Mouse (Mus musculus) MEL (cell line): Measurements from ENCODE around the gene Odf4.

Experiments
- BHLHE40 ChIP-seq: IDR thresholded peaks from 2 replicates; pipeline ENCODE4 v1.6.1; 2012; ENCODE audit warnings: low read depth, mild to moderate bottlenecking, inconsistent platforms, low read length, improper control_type of control experiment, borderline replicate concordance
- CTCF ChIP-seq, 3 experiments: IDR thresholded peaks in 2 of 3; conservative IDR thresholded peaks in 1 of 3; 2 replicates each; pipeline ENCODE4 v1.5.1; 2011 to 2012; ENCODE audit warnings: low read length in 3 of 3, low read depth in 2 of 3, mild to moderate bottlenecking in 2 of 3, improper control_type of control experiment in 1 of 3, inconsistent platforms in 1 of 3, mixed read lengths in 1 of 3, moderate library complexity in 1 of 3; ENCODE audit not compliant: control insufficient read depth in 1 of 3, insufficient read depth in 1 of 3, poor library complexity in 1 of 3, severe bottlenecking in 1 of 3
- POLR2AphosphoS2 ChIP-seq: IDR thresholded peaks from 2 replicates; pipeline ENCODE4 v1.6.1; 2011; ENCODE audit warnings: low read length, improper control_type of control experiment
- UBTF ChIP-seq: IDR thresholded peaks from 2 replicates; pipeline ENCODE4 v1.6.1; 2012; ENCODE audit warnings: low read depth, mild to moderate bottlenecking, inconsistent platforms, low read length, improper control_type of control experiment, moderate library complexity, borderline replicate concordance; ENCODE audit not compliant: insufficient read depth
- USF1 ChIP-seq: IDR thresholded peaks from 2 replicates; pipeline ENCODE4 v1.6.1; 2014; ENCODE audit warnings: low read depth, mild to moderate bottlenecking, inconsistent platforms, low read length, improper control_type of control experiment, moderate library complexity
- ZMIZ1 ChIP-seq: IDR thresholded peaks from 2 replicates; pipeline ENCODE4 v1.6.1; 2012; ENCODE audit warnings: low read depth, mild to moderate bottlenecking, inconsistent platforms, low read length, improper control_type of control experiment, moderate library complexity

DNA sequence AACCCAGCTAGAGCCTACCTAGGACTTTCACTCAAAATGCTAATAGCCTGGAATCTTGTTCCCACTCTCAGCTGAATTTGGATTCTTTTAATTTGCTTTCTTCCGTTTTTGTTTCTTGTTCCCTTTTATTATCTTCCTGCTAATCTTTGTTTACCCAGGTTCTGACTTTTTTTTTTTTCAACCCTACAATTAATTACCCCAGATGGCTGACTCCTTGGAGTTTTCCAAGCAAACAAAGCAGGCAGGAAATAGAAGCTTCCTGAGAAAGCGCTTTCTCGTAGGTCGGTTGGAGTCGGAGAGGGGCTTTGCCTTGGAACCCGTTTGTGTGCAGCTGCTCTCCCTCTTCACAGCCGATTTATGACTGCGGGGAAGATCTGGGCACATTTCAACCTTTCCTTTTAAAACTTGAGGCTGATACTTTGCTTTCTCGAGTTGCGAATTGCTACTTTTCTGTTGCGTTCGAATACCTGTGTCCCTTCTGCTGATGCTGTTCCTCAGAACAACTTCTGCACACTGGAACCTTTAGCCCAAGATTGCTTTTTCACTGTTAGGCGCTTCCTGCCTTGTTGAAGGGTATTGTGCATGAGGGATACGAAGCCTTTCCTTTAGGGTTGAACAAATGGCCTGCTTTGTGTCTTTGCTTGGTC, 15.2 kb downstream of the Odf4 start:
- no peak for TF ChIP-seq BHLHE40
- TF ChIP-seq USF1, result no peak
- no peak for TF ChIP-seq POLR2AphosphoS2
- no peak for TF ChIP-seq CTCF (IDR thresholded peaks at IDR 0.05 in 2 of 3, conservative IDR thresholded peaks at IDR 0.05 in 1 of 3; ENCODE audit: control insufficient read depth in 1 of 3, insufficient read depth in 1 of 3, low read depth in 2 of 3, low read length in 3 of 3, poor library complexity in 1 of 3, severe bottlenecking in 1 of 3)
- no peak for TF ChIP-seq UBTF
- no peak for TF ChIP-seq ZMIZ1
